Mouse (Mus musculus) heart, embryonic 10.5 days (tissue): ENCODE measurements around the gene Tmc3. TPM values are rescaled to one million over a fixed set of nuclear protein-coding genes. Genes with fewer than 3 reads are reported as not detected.
A peak's percentile ranks its signal among the peaks of the same experiment; 100 is the strongest.

Experiments
- DNase-seq: peaks from one replicate; pipeline ENCODE4 v3.0.0-alpha.2; 2017; ENCODE audit warnings: low spot score
- H3K27ac ChIP-seq: fragments of 300-500 bp; sonication (generic); 2 replicates; pipeline ENCODE4 v1.5.1; 2016; ENCODE audit warnings: mild to moderate bottlenecking
- H3K27me3 ChIP-seq: fragments of 300-500 bp; sonication (generic); 2 replicates; pipeline ENCODE4 v1.6.1; 2016; ENCODE audit warnings: mild to moderate bottlenecking; ENCODE audit not compliant: poor library complexity, insufficient read depth, severe bottlenecking
- H3K36me3 ChIP-seq: fragments of 300-500 bp; sonication (generic); 2 replicates; pipeline ENCODE4 v1.6.1; 2016; ENCODE audit warnings: mild to moderate bottlenecking, moderate library complexity
- H3K4me1 ChIP-seq: fragments of 300-500 bp; sonication (generic); 2 replicates; pipeline ENCODE4 v1.6.1; 2016; ENCODE audit warnings: mild to moderate bottlenecking
- H3K4me3 ChIP-seq: fragments of 300-500 bp; sonication (generic); 2 replicates; pipeline ENCODE4 v1.5.1; 2016; ENCODE audit warnings: mild to moderate bottlenecking, moderate library complexity
- H3K9me3 ChIP-seq: fragments of 300-500 bp; sonication (generic); 2 replicates; pipeline ENCODE4 v1.6.1; 2016; ENCODE audit warnings: mild to moderate bottlenecking, moderate library complexity
- WGBS: fragments of 180-500 bp; shearing (Covaris S2); methylation state at CpG from one replicate; pipeline ENCODE4 v1.1.7; 2016; 5-methylcytosine and 5-hydroxymethylcytosine counted together
- polyA plus RNA-seq: library from polyadenylated mRNA; unstranded; fragments of >200 nt; fragmentation: Nextera tagmentation; extraction: Ambion mirVana; gene quantifications from 2 replicates; pipeline ENCODE4 v1.2.1, GENCODE M21; 2016

The Tmc3 gene
- polyA plus RNA-seq, 1 experiment from 2014 or later, result 0.35 TPM

DNA sequence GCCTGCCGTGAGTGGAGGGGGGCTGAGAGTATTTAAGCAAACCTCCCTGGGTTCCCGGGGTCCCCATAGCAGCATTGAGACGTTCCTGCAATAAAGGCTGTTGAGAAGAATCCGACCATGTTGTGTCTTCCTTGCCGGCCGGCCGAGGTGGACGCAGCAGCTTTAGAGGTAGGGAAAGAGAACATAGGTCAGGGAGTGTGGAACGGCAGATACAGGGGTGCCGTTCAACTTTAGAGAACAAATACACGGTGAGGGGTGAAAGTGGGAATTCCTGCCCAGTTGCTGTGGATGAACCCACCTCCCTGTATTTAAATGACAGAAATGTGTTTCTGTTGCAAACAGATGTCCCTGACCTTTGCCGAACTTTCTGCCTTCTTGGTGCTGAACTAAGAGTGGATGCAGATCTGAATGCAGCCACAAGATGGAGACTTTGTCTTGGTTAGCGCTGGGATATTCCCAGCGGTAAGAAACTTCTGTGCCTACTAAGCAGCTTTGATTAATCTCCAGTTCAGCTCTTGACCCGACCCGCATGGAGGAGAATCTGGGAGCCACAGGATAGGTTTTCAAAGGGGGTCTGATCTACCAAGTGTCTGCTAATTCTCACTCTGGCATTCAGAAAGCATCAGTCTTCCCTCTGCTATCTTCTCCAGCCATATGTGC, 16.8 kb upstream of the Tmc3 start:
- H3K27ac ChIP-seq, result no peak overlapping the region
- no peaks in the 10 kb centered on the region for H3K36me3 ChIP-seq
- no peaks in the 10 kb centered on the region for H3K9me3 ChIP-seq
- 47% methylated on average over 16 of the region's 16 CpGs for WGBS
- H3K27me3 ChIP-seq, result no peaks in the 10 kb centered on the region
- H3K4me3 ChIP-seq, result no peak overlapping the region
- DNase-seq, result no peak
- H3K4me1 ChIP-seq, result no peaks in the 10 kb centered on the region

DNA sequence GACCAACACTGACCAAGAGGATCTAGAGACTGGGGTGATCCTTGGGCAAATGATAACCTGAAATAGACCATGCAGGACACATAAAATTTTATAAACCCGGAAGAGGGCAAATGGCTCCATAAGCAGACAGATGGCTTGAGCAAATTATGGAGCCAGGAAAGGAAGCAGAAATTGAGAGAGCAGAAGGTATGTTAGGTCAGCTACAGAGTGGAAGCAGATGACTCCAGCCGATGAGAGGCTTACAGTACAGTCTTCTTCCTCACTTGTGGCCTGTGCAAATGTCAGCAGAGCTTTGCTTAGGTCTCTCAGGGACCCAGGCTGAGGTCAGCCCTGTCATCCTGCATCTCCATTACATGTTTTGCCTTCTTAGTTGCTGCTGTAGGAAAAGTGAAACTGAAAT, 15.9 kb upstream of the Tmc3 start:
- H3K4me1 ChIP-seq, result no peaks in the 10 kb centered on the region
- WGBS, result 83% methylated on average over 2 of the region's 2 CpGs
- H3K27ac ChIP-seq, result no peak overlapping the region
- no peaks in the 10 kb centered on the region for H3K27me3 ChIP-seq
- H3K4me3 ChIP-seq, result no peak overlapping the region
- no peaks in the 10 kb centered on the region for H3K9me3 ChIP-seq
- no peaks in the 10 kb centered on the region for H3K36me3 ChIP-seq
- DNase-seq, result no peak

DNA sequence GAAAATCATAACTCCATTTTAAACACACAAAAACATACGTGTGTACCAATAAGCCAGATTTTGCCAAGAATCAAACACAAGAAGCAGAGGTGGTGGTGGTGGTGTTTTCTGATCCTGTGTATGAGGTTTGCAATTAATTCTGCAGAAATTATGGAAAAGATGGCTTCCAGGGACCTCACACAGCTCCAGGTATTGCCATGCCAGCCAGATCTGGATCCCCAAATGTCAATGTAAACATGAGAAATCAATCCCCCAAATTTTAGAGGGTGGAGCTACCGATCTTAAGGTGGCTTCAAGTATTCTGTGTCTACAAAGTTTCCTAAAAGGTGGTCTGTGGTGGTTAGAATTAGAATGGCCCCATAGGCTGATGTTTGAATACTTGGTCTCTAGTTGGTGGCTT, 15.3 kb upstream of the Tmc3 start:
- DNase-seq, result no peak
- H3K4me1 ChIP-seq, result no peaks in the 10 kb centered on the region
- H3K27ac ChIP-seq, result no peak overlapping the region
- no peak overlapping the region for H3K4me3 ChIP-seq
- no peaks in the 10 kb centered on the region for H3K9me3 ChIP-seq
- H3K27me3 ChIP-seq, result no peaks in the 10 kb centered on the region
- 71% methylated on average over 2 of the region's 2 CpGs for WGBS
- no peaks in the 10 kb centered on the region for H3K36me3 ChIP-seq

DNA sequence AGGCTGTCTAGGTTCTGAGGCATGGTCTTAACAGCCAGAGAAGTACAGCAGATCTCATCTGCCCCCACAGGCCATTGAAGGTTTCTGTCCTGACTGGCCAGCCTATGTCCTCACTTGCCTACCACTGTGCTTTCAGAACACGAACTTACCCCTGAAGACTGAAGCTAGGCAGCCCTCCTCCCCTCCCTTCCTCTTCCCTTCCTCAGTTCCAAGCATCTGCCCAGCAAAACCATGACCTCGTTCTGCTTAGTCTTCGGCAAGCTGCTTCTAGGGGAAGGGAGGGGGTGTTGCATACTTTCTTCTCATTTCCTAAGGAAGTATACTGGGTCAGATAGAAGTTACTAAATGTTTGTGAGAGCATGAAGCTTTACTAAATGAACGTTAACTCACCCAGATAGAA, 13.7 kb upstream of the Tmc3 start:
- H3K27ac ChIP-seq, result no peak overlapping the region
- no peaks in the 10 kb centered on the region for H3K4me1 ChIP-seq
- H3K4me3 ChIP-seq, result no peak overlapping the region
- WGBS, result 48% methylated on average over 4 of the region's 4 CpGs
- DNase-seq, result no peak
- no peaks in the 10 kb centered on the region for H3K27me3 ChIP-seq
- H3K9me3 ChIP-seq, result no peaks in the 10 kb centered on the region
- H3K36me3 ChIP-seq, result no peaks in the 10 kb centered on the region

DNA sequence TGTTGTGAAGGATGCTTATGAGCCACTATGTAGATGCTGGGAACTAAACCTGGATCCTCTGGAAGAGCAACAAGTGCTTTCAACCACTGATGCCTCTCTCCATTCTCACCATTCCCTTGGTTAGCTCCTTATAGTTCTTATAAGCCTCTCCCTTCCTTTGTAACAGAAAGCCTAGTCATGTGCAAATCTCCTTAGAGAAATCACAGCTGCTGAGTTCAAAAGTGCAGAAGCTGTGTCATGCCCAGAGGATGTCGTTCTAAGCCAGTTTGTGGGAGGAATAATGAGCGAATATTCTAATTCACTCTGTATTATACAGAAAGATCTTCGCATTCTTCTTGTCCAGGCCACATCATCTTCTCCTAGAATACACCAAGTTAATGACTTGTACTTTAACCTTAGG, 12.8 kb upstream of the Tmc3 start:
- WGBS, result 67% methylated on average over 3 of the region's 3 CpGs
- Histone ChIP-seq H3K27ac (no peak overlapping the region), H3K36me3 (no peaks in the 10 kb centered on the region), H3K27me3 (no peaks in the 10 kb centered on the region), H3K4me1 (no peaks in the 10 kb centered on the region), H3K9me3 (no peaks in the 10 kb centered on the region), H3K4me3 (no peak overlapping the region)
- DNase-seq, result no peak

- Histone ChIP-seq H3K4me3 (no peak overlapping the region), H3K27me3 (no peaks in the 10 kb centered on the region), H3K27ac (no peak overlapping the region), H3K4me1 (no peaks in the 10 kb centered on the region), H3K36me3 (no peaks in the 10 kb centered on the region), H3K9me3 (no peaks in the 10 kb centered on the region)
- 72% methylated on average over 2 of the region's 2 CpGs for WGBS
- no peak for DNase-seq
Measured at GRCm38 (mm10) chr7:83572451-83572850, 12.3 kb upstream of the Tmc3 start.

DNA sequence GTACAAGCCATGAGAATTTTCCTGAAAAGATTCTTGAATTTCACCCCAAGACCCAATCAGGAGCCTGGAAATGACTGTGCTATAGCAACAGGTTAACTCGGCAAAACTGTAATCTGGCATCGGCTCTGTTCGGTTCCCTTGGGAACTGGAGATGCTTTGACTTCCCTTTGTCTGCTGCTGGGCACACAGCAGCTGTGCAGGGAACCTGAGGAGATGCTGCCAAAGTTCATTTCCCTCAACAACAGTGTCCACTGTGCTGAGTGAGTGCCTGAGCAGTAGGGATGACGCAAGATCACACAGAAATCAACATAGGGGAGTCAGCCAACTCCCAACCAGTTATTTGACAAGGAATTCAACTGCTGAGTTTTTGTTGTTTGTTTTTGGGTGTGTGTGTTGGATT, 3.8 kb upstream of the Tmc3 start:
- peaks cover 8% of the 10 kb centered on the region for H3K4me1 ChIP-seq
- no peaks in the 10 kb centered on the region for H3K9me3 ChIP-seq
- no peak for DNase-seq
- H3K27ac ChIP-seq, result no peak overlapping the region
- no peaks in the 10 kb centered on the region for H3K27me3 ChIP-seq
- 68% methylated on average over 4 of the region's 4 CpGs for WGBS
- no peak overlapping the region for H3K4me3 ChIP-seq
- H3K36me3 ChIP-seq, result no peaks in the 10 kb centered on the region

DNA sequence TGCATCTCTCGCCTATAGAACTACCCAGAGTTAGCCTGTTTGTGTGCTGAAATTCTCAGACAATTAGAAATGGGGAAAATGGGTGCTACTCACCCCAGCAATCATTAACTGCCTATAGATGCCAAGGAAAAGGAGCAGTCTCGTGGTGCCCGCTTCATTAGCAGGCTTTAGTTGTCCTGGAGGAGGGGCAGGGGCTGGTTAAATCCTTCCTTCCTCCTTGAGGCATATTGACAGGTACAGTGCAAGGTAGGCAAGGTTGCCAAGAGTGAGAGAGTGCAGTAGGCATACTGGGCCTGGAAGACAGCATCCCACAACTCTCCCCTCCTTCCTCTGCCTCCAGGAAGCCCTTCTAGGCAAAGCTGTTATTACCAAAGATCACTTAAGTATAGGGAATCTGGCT, 9.3 kb downstream of the Tmc3 start:
- Histone ChIP-seq H3K4me3 (no peak overlapping the region), H3K9me3 (no peaks in the 10 kb centered on the region), H3K36me3 (no peaks in the 10 kb centered on the region), H3K27me3 (no peaks in the 10 kb centered on the region), H3K27ac (no peak overlapping the region), H3K4me1 (peaks cover 3% of the 10 kb centered on the region; the same call in 1 of the 2 replicates)
- WGBS, result 82% methylated on average over 3 of the region's 3 CpGs
- no peak for DNase-seq

DNA sequence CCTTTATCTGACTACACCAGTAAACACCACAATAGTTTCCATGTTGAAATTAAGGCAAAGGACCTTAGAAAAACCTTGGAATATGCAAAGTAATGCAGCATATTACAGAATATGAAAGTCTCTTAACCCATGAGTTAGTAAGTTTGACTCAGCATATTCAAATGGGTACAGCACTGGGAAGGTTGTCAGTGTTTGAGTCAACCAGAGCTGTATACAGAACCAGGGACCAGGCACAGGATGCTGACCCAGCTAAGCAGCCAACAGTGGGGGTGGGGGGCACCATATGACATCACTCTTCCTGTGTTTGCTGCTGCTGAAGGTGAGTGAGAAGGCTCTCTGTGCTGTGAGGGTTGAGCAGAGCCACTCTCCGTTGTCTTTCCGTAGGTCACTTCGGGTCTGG, 12.3 kb downstream of the Tmc3 start:
- Histone ChIP-seq H3K27ac (no peak overlapping the region), H3K4me3 (no peak overlapping the region), H3K9me3 (no peaks in the 10 kb centered on the region), H3K36me3 (no peaks in the 10 kb centered on the region), H3K4me1 (peaks cover 7% of the 10 kb centered on the region; the same call in 1 of the 2 replicates), H3K27me3 (no peaks in the 10 kb centered on the region)
- 81% methylated on average over 3 of the region's 3 CpGs for WGBS
- DNase-seq, result no peak

- DNase-seq, result no peak
- H3K4me1 ChIP-seq, result peaks cover 7% of the 10 kb centered on the region; the same call in 1 of the 2 replicates
- H3K27ac ChIP-seq, result no peak overlapping the region
- H3K27me3 ChIP-seq, result no peaks in the 10 kb centered on the region
- whole genome bisulfite sequencing, result 71% methylated on average over 13 of the region's 13 CpGs
- H3K9me3 ChIP-seq, result no peaks in the 10 kb centered on the region
- H3K4me3 ChIP-seq, result no peak overlapping the region
- H3K36me3 ChIP-seq, result no peaks in the 10 kb centered on the region
Measured at GRCm38 (mm10) chr7:83598997-83599912, 14.5 kb downstream of the Tmc3 start.

DNA sequence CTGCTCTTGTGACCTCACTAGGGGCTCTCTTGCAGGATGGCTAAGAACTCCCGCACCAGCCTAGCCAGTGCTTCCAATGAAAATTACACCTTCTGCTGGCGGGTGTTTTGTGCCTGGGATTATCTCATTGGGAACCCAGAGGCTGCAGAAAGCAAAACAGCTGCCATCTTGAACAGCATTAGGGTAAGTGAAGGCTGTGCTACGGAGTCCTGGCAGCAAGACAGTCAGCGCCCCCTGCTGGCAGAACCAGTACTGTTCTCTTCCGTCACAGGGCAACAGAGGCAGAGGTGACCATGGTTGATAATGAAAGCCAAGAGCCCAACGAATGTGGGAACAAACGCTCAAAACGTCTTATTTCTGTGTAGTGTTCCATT, 15.2 kb downstream of the Tmc3 start:
- Histone ChIP-seq H3K36me3 (no peaks in the 10 kb centered on the region), H3K4me1 (peaks cover 7% of the 10 kb centered on the region; the same call in 1 of the 2 replicates), H3K27ac (no peak overlapping the region), H3K4me3 (no peak overlapping the region), H3K27me3 (no peaks in the 10 kb centered on the region), H3K9me3 (no peaks in the 10 kb centered on the region)
- 58% methylated on average over 8 of the region's 8 CpGs for WGBS
- DNase-seq, result no peak

DNA sequence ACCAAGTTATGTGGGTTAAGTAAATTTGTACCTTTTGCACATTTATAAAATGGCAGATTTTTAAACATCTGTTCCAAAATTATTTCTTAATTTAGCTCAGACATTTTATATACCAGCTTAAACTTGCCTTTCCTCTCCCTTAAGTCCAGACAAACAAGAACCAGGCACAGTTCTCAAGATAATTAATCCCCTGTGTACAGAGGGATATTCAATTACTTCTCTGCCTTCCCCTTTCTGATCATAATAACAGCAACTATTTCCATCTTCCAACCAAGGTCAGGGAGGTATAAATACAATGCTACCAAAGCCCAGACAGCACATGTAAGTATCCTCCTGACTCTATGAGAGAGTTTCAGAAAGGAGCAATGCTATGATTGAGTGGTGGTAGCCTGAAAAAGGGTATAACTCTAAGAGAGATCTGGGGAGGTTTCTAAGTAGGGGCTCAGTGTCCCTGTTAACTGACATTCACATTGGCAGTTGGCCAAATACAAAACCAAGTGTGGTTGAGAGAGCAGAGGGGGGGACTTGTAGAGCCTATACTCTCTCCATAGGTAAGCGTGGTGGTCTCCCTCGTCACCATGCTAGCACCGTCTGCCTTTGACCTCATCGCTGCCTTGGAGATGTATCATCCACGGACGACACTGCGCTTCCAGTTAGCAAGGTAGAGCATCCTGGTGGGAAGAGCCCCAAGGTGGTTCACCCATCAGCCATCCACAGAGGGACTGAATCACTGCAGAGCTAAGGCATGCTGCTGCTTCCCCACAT, 19.6 kb downstream of the Tmc3 start:
- peaks cover under 1% of the 10 kb centered on the region; the same call in 1 of the 2 replicates for H3K4me1 ChIP-seq
- H3K27ac ChIP-seq, result no peak overlapping the region
- H3K27me3 ChIP-seq, result no peaks in the 10 kb centered on the region
- H3K9me3 ChIP-seq, result no peaks in the 10 kb centered on the region
- H3K36me3 ChIP-seq, result no peaks in the 10 kb centered on the region
- 90% methylated on average over 7 of the region's 7 CpGs for WGBS
- H3K4me3 ChIP-seq, result no peak overlapping the region
- DNase-seq, result no peak

DNA sequence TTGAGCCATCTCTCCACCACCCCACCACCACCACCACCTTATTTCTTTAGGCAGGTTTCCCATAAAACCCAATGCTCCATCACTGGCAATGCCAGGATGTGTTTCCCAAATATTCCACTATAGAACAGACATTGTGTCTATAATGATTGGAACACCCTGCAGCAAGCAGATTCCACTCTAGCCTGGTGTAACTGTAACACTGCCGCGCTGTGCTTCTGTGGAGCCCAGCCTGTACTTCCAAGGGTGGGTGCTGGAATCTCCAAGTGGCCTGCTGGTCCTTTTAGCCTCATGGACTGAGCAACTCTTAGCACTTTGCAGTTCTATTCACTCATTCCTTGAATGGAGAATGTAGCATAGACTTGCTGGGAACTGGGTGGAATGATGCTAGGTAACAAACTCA, 22.1 kb downstream of the Tmc3 start:
- H3K27ac ChIP-seq, result no peak overlapping the region

More for the DNA sequence above, 22.1 kb downstream of the Tmc3 start:
- H3K9me3 ChIP-seq, result no peaks in the 10 kb centered on the region
- no peak overlapping the region for H3K4me3 ChIP-seq
- DNase-seq, result peak; percentile 58
- H3K36me3 ChIP-seq, result no peaks in the 10 kb centered on the region
- no peaks in the 10 kb centered on the region for H3K4me1 ChIP-seq
- 94% methylated on average over 2 of the region's 2 CpGs for WGBS
- H3K27me3 ChIP-seq, result no peaks in the 10 kb centered on the region
